Mouse (Mus musculus) forebrain, embryonic 11.5 days (tissue): ENCODE measurements around the gene Fxyd7. TPM values are rescaled to one million over a fixed set of nuclear protein-coding genes. Genes with fewer than 3 reads are reported as not detected.

ENCODE experiments used
- ATAC-seq: fragments of 200-750 bp; cut with Nextera tagmentation; replicated peaks from 2 replicates; pipeline ENCODE4 v1.8.0; 2017; ENCODE audit warnings: moderate TSS enrichment; ENCODE audit not compliant: low FRiP score
- DNase-seq: peaks from one replicate; pipeline ENCODE4 v3.0.0-alpha.2; 2017; ENCODE audit warnings: low spot score
- H3K27ac ChIP-seq: fragments of 300-500 bp; sonication (generic); 2 replicates; pipeline ENCODE4 v1.5.1; 2014; ENCODE audit warnings: low read depth, low read length
- H3K27me3 ChIP-seq: fragments of 300-500 bp; sonication (generic); 2 replicates; pipeline ENCODE4 v1.6.1; 2014; ENCODE audit warnings: mild to moderate bottlenecking, low read length, mixed read lengths; ENCODE audit not compliant: control insufficient read depth, insufficient read depth
- H3K36me3 ChIP-seq: fragments of 300-500 bp; sonication (generic); 2 replicates; pipeline ENCODE4 v1.6.1; 2014; ENCODE audit warnings: mild to moderate bottlenecking, low read length, moderate library complexity, mixed read lengths; ENCODE audit not compliant: control insufficient read depth, insufficient read depth
- H3K4me1 ChIP-seq: fragments of 300-500 bp; sonication (generic); replicated peaks from 2 replicates; pipeline ENCODE4 v1.6.1; 2014; ENCODE audit warnings: low read length, mixed read lengths; ENCODE audit not compliant: control insufficient read depth, insufficient read depth
- H3K4me2 ChIP-seq: fragments of 300-500 bp; sonication (generic); 2 replicates; pipeline ENCODE4 v1.6.1; 2014; ENCODE audit warnings: low read depth, mild to moderate bottlenecking, low read length, moderate library complexity, mixed read lengths; ENCODE audit not compliant: severe bottlenecking
- H3K4me3 ChIP-seq: fragments of 300-500 bp; sonication (generic); 2 replicates; pipeline ENCODE4 v1.5.1; 2014; ENCODE audit warnings: low read depth, low read length
- H3K9ac ChIP-seq: fragments of 300-500 bp; sonication (generic); 2 replicates; pipeline ENCODE4 v1.6.1; 2014; ENCODE audit warnings: low read length
- H3K9me3 ChIP-seq: fragments of 300-500 bp; sonication (generic); 2 replicates; pipeline ENCODE4 v1.6.1; 2016; ENCODE audit warnings: low read length, mixed read lengths; ENCODE audit not compliant: control insufficient read depth
- WGBS: fragments of 180-500 bp; shearing (Covaris S2); extraction: QIAGEN DNeasy Blood & Tissue Kit; methylation state at CpG from one replicate; pipeline ENCODE4 v1.1.7; 2014; 5-methylcytosine and 5-hydroxymethylcytosine counted together
- polyA plus RNA-seq: library from polyadenylated mRNA; unstranded; fragments of >200 nt; fragmentation: Nextera tagmentation; extraction: Ambion mirVana; gene quantifications from 2 replicates; pipeline ENCODE4 v1.2.1, GENCODE M21; 2014

The Fxyd7 gene
- polyA plus RNA-seq, 1 experiment from 2014 or later = 4.1 TPM

- Histone ChIP-seq H3K9ac (no peak overlapping the region), H3K4me1 (no peaks in the 10 kb centered on the region), H3K9me3 (no peaks in the 10 kb centered on the region), H3K27me3 (no peaks in the 10 kb centered on the region), H3K4me2 (no peak overlapping the region), H3K4me3 (no peak overlapping the region), H3K36me3 (no peaks in the 10 kb centered on the region), H3K27ac (no peak overlapping the region)
- DNase-seq (no peak), ATAC-seq (no peak)
- WGBS = 69% methylated on average over 9 of the region's 9 CpGs
These were observed 21.1 kb upstream of the Fxyd7 start for GRCm38 (mm10) chr7:31072326-31072725.

GRCm38 (mm10) chr7:31070324-31070723, 19.1 kb upstream of the Fxyd7 start:
- H3K4me3 ChIP-seq = no peak overlapping the region
- no peak for DNase-seq
- H3K27me3 ChIP-seq = no peaks in the 10 kb centered on the region
- 85% methylated on average over 6 of the region's 6 CpGs for WGBS
- no peaks in the 10 kb centered on the region for H3K36me3 ChIP-seq
- H3K9me3 ChIP-seq = no peaks in the 10 kb centered on the region
- H3K4me2 ChIP-seq = no peak overlapping the region
- no peak overlapping the region for H3K27ac ChIP-seq
- H3K9ac ChIP-seq = no peak overlapping the region
- H3K4me1 ChIP-seq = no peaks in the 10 kb centered on the region
- ATAC-seq = no peak

DNA sequence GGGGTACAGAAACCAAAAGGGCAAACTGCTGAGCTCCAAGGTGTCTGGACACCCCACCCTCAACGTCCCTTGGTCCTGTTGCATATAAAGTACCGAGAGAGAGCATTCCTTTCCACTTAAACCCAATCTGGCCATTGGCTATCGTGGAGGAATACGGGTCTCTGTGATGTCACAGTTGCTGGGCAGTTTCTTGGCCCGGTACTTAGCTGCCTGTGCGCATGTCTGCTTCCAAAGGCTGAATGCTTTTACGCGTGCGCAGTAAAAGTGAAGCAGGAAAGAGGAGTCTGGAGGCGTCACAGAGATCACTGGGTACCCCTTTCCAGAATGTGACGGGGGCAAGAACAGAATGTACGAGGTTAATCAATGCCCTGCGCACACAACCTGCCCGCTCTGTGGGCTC, 18.2 kb upstream of the Fxyd7 start:
- Histone ChIP-seq H3K4me1 (no peaks in the 10 kb centered on the region), H3K9ac (no peak overlapping the region), H3K36me3 (no peaks in the 10 kb centered on the region), H3K4me3 (no peak overlapping the region), H3K27me3 (no peaks in the 10 kb centered on the region), H3K27ac (no peak overlapping the region), H3K4me2 (no peak overlapping the region), H3K9me3 (no peaks in the 10 kb centered on the region)
- no peak for ATAC-seq
- 86% methylated on average over 14 of the region's 14 CpGs for WGBS
- DNase-seq = no peak

- ATAC-seq = no peak
- DNase-seq = no peak
- no peak overlapping the region for H3K27ac ChIP-seq
- H3K27me3 ChIP-seq = no peaks in the 10 kb centered on the region
- no peaks in the 10 kb centered on the region for H3K36me3 ChIP-seq
- WGBS = 52% methylated on average over 5 of the region's 5 CpGs
- H3K4me1 ChIP-seq = no peaks in the 10 kb centered on the region
- H3K4me2 ChIP-seq = no peak overlapping the region
- H3K4me3 ChIP-seq = no peak overlapping the region
- no peaks in the 10 kb centered on the region for H3K9me3 ChIP-seq
- no peak overlapping the region for H3K9ac ChIP-seq
These were observed 16.6 kb upstream of the Fxyd7 start for GRCm38 (mm10) chr7:31067836-31068235.

DNA sequence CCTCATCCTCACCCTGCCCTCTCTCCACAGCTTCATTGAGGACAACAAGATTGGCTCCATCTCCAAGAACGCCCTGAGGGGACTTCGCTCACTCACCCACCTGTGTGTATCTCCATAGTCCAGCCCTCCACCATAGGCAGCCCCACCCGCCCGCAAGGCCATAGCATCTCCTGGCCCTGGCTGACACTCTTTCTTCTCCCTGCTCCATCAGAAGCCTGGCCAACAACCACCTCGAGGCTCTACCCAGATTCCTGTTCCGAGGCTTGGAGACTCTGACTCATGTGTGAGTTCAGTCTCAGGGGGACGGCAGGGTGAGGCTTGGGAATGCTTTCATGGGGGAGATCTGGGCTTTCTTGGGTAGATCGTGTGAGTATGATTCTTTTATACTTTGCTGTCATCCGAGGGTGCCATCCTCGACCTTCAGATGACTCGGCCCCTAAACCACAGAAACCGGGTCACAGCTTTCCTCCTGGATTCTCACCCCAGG, 11.8 kb upstream of the Fxyd7 start:
- Histone ChIP-seq H3K4me2 (no peak overlapping the region), H3K4me3 (no peak overlapping the region), H3K36me3 (no peaks in the 10 kb centered on the region), H3K4me1 (no peaks in the 10 kb centered on the region), H3K27me3 (no peaks in the 10 kb centered on the region), H3K9me3 (no peaks in the 10 kb centered on the region), H3K27ac (no peak overlapping the region), H3K9ac (no peak overlapping the region)
- no peak for ATAC-seq
- 89% methylated on average over 12 of the region's 12 CpGs for WGBS
- no peak for DNase-seq

DNA sequence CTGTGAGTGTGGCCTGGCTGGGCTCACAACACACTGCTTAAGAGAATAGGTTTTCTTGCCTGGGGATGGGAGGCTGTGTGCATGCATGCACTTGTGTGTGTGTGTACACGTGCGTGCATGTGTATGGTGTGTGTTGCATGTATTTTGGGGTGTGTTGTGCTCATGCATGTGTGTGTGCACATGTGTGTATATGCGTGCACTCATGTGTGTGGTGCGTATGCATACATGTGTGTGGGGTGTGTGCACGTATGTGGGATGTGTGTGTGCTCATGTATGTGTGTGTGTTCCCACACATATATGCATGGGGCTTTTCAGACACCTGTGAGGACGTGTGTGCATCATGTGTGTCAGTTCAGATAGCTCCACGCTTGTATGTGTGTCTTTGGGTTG, 9.3 kb upstream of the Fxyd7 start:
- H3K4me2 ChIP-seq = no peak overlapping the region
- H3K27me3 ChIP-seq = no peaks in the 10 kb centered on the region
- 84% methylated on average over 7 of the region's 7 CpGs for WGBS
- H3K36me3 ChIP-seq = no peaks in the 10 kb centered on the region
- no peak overlapping the region for H3K27ac ChIP-seq
- H3K9me3 ChIP-seq = no peaks in the 10 kb centered on the region
- ATAC-seq = no peak
- H3K4me3 ChIP-seq = no peak overlapping the region
- H3K9ac ChIP-seq = no peak overlapping the region
- H3K4me1 ChIP-seq = no peaks in the 10 kb centered on the region
- no peak for DNase-seq

- WGBS = 58% methylated on average over 11 of the region's 11 CpGs
- Histone ChIP-seq H3K36me3 (no peaks in the 10 kb centered on the region), H3K27ac (no peak overlapping the region), H3K9ac (no peak overlapping the region), H3K9me3 (no peaks in the 10 kb centered on the region), H3K4me2 (no peak overlapping the region), H3K4me1 (no peaks in the 10 kb centered on the region; the same call in 1 of the 2 replicates), H3K27me3 (no peaks in the 10 kb centered on the region), H3K4me3 (no peak overlapping the region)
- DNase-seq (no peak), ATAC-seq (no peak)
These were observed 8.8 kb upstream of the Fxyd7 start for GRCm38 (mm10) chr7:31059919-31060620.

DNA sequence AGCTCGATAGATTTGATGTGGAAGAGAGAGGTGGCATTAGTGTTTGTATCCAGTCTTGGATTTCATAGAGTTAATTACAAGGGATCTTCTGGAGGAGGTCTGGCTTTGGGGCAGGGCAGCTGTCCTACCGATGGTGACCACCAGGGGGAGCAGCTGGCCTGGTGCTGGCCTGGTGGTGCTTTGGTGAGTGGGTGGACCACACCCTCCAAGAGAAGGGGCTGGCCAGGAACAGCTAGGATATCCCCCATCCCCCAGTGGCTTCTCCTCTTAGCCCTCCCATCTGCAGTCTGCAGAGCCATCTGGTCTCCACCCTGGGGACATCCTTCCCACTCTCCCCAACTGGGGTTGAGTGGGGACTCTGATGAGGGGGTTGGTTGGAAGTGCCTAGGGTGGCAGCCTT, 7.8 kb upstream of the Fxyd7 start, which contains the start of gene Lgi4:
Gene Lgi4, plus strand, starts transcription at position 235 of the 400 bp plus-strand sequence.
- no peak within 1 kb of the TSS for H3K4me2 ChIP-seq
- H3K9me3 ChIP-seq = no peaks in the 10 kb centered on the region
- H3K9ac ChIP-seq = no peak within 1 kb of the TSS
- H3K36me3 ChIP-seq = no peaks in the 10 kb centered on the region
- no peaks in the 10 kb centered on the region; the same call in 1 of the 2 replicates for H3K4me1 ChIP-seq
- ATAC-seq (peak; percentile 71), DNase-seq (peak; percentile 91)
- H3K4me3 ChIP-seq = no peak within 1 kb of the TSS
- H3K27me3 ChIP-seq = peaks cover 2% of the 10 kb centered on the region
- no peak within 1 kb of the TSS for H3K27ac ChIP-seq
- 2% methylated on average over 2 of the region's 2 CpGs for WGBS

DNA sequence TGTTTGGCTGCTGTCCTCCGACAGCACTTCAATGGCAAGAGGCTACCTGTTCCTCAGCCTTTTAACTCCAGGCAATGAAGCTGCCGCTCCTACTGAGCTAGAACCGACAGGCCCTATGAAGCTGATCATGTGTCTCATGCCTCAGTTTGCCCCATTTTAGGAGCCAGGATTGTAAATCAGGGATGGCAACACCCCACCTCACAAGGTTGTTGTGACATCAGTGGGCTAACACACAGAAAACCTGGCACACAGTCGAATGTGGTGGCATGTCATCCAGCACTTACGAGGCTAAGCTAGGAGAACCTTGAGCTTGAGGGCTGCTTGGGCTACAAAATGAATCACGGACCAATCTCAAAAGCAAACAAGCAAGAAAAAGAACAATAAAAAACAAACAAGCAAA, 6.9 kb upstream of the Fxyd7 start:
- DNase-seq (no peak), ATAC-seq (no peak)
- Histone ChIP-seq H3K27ac (no peak overlapping the region), H3K36me3 (no peaks in the 10 kb centered on the region), H3K4me2 (no peak overlapping the region), H3K9ac (no peak overlapping the region), H3K4me1 (no peaks in the 10 kb centered on the region; the same call in 1 of the 2 replicates), H3K27me3 (peaks cover 11% of the 10 kb centered on the region), H3K4me3 (no peak overlapping the region), H3K9me3 (no peaks in the 10 kb centered on the region)
- 85% methylated on average over 6 of the region's 6 CpGs for WGBS
